Mouse (Mus musculus) yolk sac, embryonic 10.5 days (tissue): ENCODE measurements around the gene Mtus2.

Experiments used
- DNase-seq: peaks from one replicate; pipeline ENCODE4 v3.0.0-alpha.2; 2017; ENCODE audit warnings: low spot score

Mtus2 gene

DNA sequence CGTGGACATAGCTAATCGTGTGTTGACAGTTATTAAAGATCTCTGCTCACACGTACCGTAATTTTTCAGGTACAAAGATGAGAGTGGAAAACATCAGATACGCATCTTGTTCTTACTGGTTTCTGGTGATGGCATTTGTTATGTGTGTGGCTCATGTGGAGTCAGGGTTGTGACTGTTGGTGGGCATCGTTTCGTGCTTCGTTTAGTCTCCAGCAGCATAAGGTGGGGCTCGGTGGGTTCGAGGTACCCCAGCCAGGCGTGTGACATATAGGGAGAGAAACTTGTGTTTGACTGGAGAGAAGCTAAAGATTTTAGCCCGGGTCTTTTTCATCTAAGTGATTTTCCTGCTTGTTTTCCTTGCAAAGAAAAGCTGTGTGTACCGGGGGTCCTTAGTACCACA is 1.4 kb downstream of the Mtus2 start:
- no peak for DNase-seq

DNA sequence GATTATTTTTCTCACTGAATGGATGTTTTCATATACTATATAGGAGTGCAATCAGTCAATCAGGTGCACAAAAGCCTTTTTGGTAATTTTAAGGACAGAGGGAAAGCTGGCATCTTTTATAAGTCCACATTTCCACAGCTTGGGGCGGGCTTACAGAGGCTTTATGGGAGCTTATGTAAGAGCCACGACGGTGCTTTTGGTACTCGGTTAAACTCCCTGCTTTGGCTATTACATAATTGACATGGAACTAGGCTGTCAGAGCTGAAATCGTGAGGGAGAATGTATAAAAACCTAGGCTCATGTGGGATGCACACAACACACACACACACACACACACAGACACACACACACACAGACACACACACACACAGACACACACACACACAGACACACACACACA is 2.0 kb downstream of the Mtus2 start:
- no peak for DNase-seq

DNA sequence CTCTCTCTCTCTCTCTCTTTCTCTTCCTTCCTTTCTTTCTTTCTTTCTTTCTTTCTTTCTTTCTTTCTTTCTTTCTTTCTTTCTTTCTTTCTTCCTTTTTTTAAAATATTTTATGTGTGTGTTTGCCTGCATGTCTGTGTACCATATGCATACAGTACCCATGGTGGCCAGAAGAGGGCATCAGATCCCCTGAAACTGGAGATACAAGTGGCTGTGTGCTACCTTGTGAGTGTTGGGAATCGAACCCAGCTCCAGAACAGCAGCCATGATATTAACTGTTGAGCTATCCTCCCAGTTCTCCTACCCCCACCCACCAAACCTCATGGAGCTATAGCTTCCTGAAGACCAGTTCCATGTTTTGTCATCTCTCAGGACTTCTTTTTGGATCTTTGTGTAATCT is 3.7 kb downstream of the Mtus2 start:
- no peak for DNase-seq

DNA sequence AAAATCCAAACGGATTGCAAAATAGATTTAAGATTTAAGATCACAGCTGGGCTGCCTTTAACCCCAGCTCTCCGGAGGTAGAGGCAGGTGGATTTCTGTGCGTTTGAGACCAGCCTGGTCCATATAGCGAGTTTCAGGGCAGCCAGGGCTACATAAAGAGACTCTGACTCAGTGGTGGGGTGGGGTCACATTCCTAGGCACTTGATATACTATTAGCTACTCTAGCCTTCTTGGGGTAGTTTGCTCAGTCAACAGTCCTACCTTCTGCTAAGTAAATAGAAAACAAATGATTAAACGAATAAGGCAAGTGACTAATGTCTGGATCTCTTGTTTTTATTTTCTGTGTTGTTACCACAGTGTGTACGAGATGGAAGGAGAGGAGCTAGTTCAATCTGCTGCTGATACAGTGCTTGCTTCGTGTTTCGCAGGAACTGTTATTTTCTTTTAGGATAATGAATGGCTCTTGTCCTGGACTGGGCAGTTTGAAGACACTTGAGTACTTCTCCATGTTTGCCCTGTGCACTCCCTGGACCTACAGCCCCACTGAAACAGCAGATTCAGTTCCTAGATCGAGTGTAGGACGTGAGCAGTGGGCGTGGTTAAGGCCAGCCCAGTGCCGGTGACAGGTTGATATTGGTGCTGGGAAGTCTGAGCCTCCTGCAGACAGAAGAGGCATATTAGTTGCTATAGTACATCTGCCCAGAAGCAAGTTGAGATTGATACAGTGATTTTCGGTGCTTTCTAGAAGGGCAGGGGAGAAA is 6.9 kb downstream of the Mtus2 start:
- DNase-seq: peak; percentile 50

DNA sequence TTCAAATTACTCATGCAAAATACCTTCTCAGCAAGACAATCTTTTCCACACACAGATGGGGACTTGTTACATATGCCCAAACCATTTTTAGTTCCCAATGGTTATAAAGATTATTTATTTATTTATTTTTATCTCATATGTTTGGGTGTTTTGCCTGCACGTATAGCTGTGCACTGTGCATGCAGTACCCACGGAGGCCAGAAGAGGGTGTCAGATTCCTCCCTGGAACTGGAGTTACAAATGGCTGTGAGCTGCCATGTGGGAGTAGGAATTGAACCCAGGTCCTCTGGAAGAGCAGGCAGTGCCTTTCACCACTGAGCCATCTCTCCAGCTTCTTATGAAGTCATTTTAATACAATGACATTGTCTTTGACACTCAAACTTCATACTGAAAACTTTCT is 7.7 kb downstream of the Mtus2 start:
- no peak for DNase-seq

DNA sequence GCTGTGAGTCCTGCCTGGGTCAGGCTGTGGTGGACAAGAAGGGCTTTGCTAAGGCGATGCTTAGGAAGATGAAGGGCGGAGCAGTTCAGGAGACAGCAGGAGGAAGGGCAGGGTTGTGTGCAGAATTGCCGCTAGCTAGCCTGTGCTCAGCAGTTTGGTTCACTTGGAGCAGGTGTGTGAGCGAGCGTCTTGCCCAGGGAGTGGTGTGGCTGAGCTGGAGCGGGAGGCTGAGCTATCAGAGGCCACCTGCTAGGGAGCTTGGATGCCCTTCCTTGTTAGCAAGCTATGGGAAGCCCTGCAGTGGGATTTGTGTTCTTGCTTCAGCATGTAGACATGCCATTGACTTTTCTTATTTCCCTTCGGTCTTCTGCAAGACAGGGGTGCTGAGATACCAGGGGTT is 9.5 kb downstream of the Mtus2 start:
- DNase-seq: no peak

DNA sequence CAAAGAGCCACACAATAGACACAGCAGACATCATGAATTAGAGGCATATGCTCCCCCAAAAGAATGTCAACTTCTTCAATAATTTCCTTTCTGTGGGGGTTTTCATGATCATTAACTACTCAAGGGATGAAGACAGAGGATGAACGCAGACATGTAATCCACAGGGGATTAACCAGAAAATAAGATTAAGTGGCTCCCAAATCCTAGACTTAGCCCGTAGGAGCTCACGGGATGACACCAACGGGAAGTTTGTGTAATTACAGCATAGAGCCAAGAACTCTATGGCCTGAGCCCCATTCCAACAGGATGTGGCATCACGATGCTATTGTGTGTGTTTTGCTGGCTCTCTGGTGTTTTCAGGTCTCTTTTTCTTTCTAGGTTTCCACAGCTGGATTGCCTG is 12.4 kb downstream of the Mtus2 start:
- no peak for DNase-seq

DNA sequence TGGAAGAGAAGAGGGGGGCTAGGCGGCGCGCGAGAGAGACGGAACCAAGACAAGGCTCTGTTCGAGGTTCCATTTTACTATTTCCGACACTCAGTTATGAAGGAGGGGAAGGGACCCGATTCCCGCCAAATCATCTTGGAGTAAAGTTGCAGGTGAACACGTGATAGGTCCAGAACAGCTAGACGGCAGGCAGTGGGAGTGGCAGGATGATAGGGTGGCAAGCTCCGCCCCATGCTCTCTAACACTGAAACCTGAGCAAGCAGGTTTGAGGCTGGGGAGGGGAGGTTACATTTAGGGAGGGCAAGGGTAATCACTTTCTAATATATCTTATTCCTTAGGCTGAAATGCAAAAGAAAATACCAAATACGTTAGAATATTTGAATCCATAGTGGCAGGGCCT is 18.9 kb downstream of the Mtus2 start:
- no peak for DNase-seq

DNA sequence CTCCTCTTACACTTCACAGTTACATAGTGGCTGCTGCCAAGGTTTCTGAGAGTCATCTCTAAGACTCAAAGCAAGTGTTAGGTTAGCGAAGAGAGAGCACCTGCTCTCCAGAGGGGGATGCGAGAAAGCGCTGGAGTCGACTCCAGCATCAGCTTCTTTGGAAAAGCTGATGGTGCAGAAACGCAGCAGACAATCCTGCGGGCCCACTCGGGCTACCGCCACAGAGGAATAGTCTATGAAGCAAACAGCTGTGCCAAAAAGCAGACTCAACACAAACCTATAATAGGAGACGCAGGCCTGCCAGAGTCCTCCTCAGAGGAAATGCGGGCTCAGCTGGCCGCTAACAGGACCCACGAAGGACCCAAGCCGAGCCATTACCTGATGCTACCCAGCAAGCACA is 23.5 kb downstream of the Mtus2 start:
- DNase-seq: no peak

DNA sequence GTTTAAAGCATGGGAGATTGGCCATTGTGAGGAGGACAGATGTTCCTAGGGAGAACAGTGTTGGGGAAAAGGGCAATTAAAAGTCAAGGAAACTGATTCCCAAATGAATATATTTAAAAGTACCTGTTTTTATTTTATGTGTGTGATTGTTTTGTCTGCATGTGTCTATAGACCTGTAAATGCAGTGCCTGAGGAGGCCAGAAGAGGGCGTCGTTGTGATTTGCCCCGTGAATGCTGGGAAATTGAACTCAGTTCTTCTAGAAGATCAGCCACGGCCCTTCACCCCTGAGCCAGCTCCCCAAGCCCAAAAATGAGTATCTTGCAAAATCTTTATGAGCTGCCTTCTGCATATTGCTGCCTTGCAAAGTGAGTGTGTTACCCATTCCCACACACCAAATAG is 33.2 kb downstream of the Mtus2 start:
- DNase-seq: no peak

DNA sequence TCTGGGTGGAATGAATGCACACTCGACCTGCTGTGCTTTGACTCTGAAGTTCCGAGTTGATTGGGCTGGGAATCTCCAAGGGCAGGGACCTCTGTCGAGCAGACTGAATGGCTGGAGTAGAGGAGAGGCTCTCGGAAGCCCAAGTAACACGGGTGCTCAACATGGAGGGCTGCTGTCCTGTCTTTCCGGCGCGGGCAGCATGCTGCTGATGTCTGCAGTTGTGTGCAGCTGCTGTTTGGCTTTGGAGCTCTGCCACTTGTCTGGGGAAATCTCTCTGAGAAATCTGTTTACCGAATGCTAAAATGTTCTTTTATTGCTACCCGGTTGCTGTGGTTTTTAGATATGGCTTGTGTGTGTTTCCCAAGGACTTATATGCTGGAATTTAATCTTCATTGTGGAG is 33.7 kb downstream of the Mtus2 start:
- no peak for DNase-seq

DNA sequence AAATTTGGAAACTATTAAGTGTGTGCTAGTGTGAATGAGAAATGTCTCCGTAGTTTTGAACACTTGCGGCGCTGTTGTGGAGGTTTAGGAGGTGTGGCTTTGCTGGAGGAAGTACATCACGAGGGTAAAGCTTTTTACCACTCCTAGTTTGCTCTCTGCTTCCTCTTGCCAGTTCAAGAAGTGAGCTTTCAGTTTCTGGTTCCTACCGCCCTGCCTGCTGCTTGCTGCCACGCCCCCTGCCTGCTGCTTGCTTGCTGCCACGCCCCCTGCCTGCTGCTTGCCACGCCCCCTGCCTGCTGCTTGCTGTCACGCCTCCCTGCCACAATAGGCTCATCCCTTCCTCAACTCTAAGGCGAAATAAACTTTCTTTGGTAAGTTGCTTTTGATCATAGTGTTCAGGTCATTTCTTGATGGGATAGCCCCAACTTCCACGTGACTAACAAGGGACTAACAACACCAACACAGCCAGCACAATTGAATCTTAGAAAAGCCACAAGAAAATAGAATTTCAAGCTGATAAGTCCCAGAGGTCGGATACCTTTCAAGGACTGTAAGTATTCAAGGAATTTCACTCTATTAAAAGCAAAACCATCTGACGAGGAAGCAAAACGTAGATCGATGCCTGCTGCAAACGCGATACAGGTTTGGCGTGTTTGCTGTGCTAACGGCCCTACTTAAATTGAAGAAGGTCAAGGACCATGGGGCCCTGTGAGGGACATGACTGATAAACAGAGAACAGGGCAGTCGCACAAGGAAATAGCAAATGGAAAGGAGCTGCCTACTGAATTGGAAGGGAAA is 35.7 kb downstream of the Mtus2 start:
- peak; percentile 80 for DNase-seq

DNA sequence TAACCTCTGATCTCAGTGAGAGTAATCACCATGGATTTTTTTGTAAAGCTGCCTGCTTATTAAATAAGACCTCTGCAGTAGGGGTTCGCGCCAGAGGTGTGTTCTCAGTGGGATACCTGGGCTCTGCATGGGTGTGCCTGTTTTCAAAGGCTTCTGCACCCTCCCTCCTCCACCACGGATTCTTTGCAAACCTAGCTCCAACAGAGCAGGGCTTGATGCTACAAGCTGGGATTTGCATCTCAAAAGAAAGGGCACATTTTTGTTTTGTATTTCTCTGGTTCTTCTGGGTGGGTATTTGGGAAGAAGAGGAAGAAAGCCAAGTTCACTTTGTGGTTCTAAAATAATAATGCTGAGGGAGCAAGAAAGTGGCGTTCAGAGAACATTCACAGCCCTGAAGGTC is 48.1 kb downstream of the Mtus2 start:
- no peak for DNase-seq

DNA sequence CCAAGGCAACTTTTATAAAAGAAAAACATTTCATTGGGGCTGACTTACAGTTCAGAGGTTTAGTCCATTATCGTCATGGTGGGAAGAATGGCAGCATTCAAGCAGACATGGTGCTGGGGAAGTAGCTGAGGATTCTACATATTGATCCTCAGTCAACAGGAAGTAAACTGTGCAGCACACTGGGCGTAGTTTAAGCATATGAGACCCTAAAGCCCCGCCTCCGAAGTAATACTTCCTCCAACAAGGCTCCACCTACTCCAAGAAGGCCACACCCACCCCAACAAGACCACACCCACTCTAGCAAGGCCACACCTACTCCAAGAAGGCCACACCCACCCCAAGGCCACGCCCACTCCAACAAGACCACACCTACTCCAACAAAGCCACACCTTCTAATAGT is 55.0 kb downstream of the Mtus2 start:
- no peak for DNase-seq

DNA sequence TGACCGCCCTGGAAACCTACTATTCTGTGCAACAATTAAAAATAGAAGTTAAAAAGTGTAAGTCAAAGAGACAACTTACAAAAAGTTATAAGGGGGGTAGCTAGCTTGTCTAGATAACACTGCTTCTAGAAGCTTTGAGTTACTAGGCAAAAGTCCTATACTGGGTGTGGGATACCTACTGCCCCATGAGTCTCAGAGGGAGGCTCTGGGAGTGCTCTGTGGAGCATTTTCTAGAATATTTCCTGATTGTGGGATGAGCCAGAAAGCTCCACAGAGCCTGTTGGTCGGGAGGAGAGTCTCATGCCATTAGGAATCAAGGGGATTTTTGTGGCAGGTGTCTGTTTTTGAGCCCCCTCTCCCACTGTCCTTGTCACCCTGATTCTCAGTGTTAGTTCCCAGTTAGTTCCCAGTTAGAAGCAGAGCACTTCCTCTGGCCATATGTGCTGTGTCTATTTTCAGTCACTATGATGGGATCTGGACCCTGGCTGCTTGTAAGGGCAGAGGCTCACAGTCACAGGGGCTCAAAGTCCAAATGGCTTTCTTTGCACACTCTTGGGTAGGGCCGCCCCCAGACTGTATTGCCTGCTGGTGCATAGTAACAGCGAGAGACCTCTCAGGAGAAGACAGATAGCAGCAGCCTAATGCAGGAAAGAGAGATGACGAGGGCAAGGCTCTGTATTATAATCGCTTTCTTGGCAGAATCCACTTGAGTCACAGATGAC is 57.2 kb downstream of the Mtus2 start:
- no peak for DNase-seq

DNA sequence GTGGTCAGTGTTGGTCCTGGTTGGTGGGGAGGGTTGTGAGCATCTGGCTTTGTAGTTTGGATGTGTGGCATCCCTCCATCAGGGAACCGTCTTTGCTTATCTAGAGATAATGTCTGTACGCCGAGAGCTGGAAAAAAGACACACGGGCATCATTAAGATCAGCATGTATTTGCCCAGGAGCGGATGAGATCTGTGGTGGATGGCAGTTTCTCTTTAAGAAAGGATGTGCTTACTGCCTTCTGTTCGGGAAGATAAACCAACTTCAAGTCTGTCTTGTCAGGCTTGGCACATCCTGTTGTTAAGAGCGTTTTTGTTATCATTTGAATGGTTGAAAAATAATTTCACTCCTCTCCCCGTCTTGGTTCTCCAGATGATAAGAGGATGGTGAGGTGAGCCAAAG is 58.3 kb downstream of the Mtus2 start:
- no peak for DNase-seq

DNA sequence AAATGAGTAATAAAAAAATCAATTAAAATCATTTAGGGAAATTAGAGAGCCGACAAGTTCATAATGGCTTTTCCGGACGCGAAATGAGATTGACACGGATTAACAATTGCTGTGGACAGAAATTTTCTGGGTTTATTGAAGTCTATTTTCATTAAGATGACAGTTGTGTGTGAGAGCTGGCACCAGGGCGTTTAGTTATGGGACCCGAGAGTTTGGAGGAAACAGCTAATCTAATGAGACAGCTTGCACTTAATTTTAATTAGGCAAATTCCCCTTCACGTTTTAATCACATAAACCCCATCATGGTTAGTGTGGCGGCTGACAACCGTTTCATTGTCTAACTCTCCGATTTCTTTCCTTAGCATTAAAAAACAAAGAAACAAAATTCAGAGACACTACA is 60.3 kb downstream of the Mtus2 start:
- no peak for DNase-seq

DNA sequence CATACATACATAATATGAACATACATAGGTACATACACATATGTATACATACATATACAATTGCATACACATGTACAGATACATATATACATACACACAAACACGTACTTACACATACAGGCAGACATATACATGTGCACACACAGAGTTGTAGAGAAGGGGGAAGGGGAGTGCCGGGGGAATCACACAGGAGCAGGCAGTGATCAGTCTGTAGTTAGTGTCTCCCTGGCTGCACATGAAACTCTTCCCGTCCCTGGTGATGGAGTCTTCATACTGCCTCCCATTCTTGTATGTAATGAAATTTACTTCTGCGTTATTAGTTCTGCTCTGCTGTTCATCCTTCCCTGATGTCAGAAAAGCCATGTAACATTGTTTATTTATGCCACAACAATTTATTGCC is 65.7 kb downstream of the Mtus2 start:
- no peak for DNase-seq

DNA sequence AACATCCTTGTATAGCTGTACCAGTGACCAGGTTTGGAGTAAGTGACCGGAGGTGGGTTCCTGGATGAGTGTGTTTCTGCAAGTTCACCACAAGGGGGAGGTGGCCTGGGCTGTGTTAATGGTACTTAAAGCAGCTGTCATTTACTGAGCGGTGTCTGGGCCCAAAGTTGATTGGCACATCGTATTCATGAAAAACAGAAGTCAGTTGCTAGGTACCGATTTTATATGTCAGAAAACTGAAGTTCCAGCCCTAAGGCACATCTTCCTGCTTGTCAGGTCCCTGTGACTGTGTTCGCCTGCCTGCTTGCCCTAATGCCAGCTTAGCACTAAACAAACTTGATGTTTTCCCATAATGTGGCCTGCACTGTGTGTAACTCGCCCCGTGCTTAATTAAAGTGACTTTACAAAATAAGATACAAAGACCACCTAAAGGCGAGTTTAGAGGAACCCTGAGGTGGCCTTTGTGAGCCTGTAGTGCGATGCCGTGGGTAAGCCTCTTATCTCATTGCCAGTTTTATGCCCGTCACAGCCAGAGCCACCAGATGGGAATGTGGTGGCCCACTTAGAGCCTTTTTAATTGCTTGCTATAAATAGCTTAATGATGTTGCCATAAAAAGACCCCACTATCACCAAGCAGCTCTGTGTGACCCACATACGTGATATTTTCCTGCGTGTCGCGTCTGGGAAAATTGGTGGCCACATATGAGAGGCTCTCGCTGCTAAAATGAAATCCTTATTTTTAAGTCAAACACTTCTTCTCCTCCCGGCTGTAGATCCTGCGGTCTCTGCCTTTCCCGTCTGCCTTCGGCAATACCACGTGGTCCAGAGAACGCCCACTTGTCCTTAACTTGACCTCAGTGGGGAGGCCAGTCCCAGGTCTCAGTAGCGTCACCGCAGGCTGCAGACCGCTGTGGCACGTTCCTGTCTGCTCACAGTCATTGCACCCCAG is 69.6 kb downstream of the Mtus2 start:
- peak; percentile 11 for DNase-seq

DNA sequence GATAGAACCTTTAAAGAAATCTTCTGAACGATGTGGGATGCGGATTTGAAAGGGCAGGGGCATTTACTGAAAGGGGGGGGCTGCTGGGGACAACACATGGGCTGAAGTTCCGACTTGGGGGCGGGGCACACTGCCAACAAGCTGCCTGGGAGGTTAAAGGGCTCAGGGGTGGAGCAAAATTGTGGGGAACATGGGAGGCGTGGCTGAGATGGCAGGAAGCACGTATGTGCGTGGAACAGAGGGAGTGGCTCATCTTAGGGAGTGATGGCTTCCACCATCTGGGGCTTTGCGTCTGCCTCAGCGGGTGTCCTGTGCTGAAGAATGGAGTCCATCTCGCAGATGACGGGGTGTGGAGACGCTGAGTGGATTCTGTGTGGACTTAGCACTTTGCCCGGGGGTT is 70.9 kb downstream of the Mtus2 start:
- DNase-seq: no peak

DNA sequence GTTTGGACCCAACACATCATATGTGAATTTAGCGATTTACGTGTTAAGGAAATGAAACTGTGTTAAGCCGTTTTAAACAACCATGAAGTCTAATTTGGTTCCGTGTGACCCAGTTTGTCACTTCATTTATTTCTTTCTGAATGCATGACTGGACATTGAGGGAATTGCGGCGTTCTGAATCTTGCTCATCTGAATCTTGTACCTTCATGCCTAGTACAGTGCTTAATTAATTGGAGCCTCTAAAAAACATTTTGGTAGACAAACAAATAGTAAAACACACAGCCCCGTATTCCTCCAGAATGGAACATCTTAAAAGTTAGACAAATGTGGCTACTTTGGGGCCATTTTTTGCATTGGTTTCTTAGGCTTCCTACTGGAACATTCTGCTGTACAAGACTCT is 84.5 kb downstream of the Mtus2 start:
- DNase-seq: no peak

DNA sequence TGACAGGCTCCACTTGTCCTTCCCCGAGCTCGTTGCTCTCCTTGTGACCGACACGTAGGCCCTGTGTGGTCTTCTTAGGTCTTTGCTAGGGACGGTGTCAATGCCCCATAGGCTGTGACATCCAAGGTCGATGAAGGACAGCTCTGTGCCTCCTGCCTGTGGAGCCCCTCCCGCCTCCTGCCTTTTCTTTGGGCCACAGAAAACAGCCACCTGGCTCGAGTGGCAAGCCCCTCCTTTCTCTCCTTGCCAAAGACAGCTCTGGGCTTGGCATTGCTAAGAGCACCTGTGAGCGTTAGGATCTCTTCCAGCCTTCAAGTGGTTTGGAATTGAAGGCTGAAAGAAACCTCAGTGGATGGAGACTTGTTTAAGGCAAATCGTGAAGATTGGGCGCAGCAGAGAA is 91.1 kb downstream of the Mtus2 start:
- DNase-seq: no peak
